Mouse (Mus musculus) heart, postnatal 0 days (tissue): ENCODE results near the gene Hmox2.

Source experiments
- CTCF ChIP-seq: IDR thresholded peaks from 2 replicates; pipeline ENCODE4 v1.5.1; 2016; ENCODE audit warnings: antibody characterized with exemption, control low read depth, low read depth
- EP300 ChIP-seq: IDR thresholded peaks from 2 replicates; pipeline ENCODE4 v1.6.1; 2016; ENCODE audit warnings: antibody characterized with exemption, low read depth

GRCm38 (mm10) chr16:4788176-4788575 lies 62.0 kb downstream of the Hmox2 start:
- TF ChIP-seq EP300 = no peak
- TF ChIP-seq CTCF = no peak
